Mouse (Mus musculus) neutrophil, adult 59 days (primary cell): ENCODE measurements around the gene Olfr172. TPM values are rescaled to one million over a fixed set of nuclear protein-coding genes. Genes with fewer than 3 reads are reported as not detected.

Experiments used
- total RNA-seq, 2 experiments: library from RNA; stranded (reverse); gene quantifications; 1 replicate in 1 of 2; 2 replicates in 1 of 2; pipeline ENCODE4 v1.2.4; 2023

The Olfr172 gene
- total RNA-seq: not detected

GRCm38 (mm10) chr16:58763076-58763475, at the start of gene Olfr172:
TSS of gene Olfr172 (minus strand) at chr16:58763176.

GRCm38 (mm10) chr16:58800168-58800567, 37.2 kb upstream of the Olfr172 start, which contains the start of gene Olfr173:
TSS of gene Olfr173 (minus strand) at chr16:58800268.

GRCm38 (mm10) chr16:58727477-58728131, 35.4 kb downstream of the Olfr172 start, which contains the start of gene Cldnd1:
TSS of gene Cldnd1 (plus strand) at chr16:58727910.

GRCm38 (mm10) chr16:58718666-58719120, 44.3 kb downstream of the Olfr172 start, which contains the start of gene Gpr15:
TSS of gene Gpr15 (minus strand) at chr16:58719070.

Other genes starting within 250 kb of the Olfr172 start
- 100 to 1,000 TPM; 112 to 116 TPM for gene St3gal6, start 238.9 kb downstream of the Olfr172 start, total RNA-seq
- gene Gm813, start 146.2 kb downstream of the Olfr172 start, total RNA-seq: not detected
- not detected for gene E330017A01Rik, start 124.4 kb downstream of the Olfr172 start, total RNA-seq
- gene Cpox, start 92.9 kb downstream of the Olfr172 start, total RNA-seq: 10 to 100 TPM; 16.4 to 34.2 TPM
- under 1 TPM; 0.31 to 0.42 TPM for gene Gpr15, start 44.1 kb downstream of the Olfr172 start, total RNA-seq
- 10 to 100 TPM; 30.5 to 37.7 TPM for gene Cldnd1, start 35.3 kb downstream of the Olfr172 start, total RNA-seq
- not detected for gene Olfr173, start 37.1 kb upstream of the Olfr172 start, total RNA-seq
- not detected for gene Olfr175-ps1, start 63.6 kb upstream of the Olfr172 start, total RNA-seq
- not detected for gene Olfr177, start 111.6 kb upstream of the Olfr172 start, total RNA-seq
- not detected for gene Olfr178, start 128.9 kb upstream of the Olfr172 start, total RNA-seq
- gene Olfr181, start 165.6 kb upstream of the Olfr172 start, total RNA-seq: not detected
- not detected for gene Olfr180, start 166.2 kb upstream of the Olfr172 start, total RNA-seq
- gene Olfr183, start 232.2 kb upstream of the Olfr172 start, total RNA-seq: not detected